Mouse (Mus musculus) embryonic facial prominence, embryonic 10.5 days (tissue): Measurements from ENCODE around the gene Map3k6. TPM values are rescaled to one million over a fixed set of nuclear protein-coding genes. Genes with fewer than 3 reads are reported as not detected.

ENCODE experiments used
- DNase-seq: peaks from one replicate; pipeline ENCODE4 v3.0.0-alpha.2; 2017; ENCODE audit warnings: low spot score
- H3K27ac ChIP-seq: fragments of 300-500 bp; sonication (generic); replicated peaks from 2 replicates; pipeline ENCODE4 v1.5.1; 2016; ENCODE audit warnings: mild to moderate bottlenecking
- H3K27me3 ChIP-seq: fragments of 300-500 bp; sonication (generic); replicated peaks from 2 replicates; pipeline ENCODE4 v1.6.1; 2016; ENCODE audit warnings: low read depth, mild to moderate bottlenecking; ENCODE audit not compliant: poor library complexity, severe bottlenecking
- H3K36me3 ChIP-seq: fragments of 300-500 bp; sonication (generic); replicated peaks from 2 replicates; pipeline ENCODE4 v1.6.1; 2016; ENCODE audit warnings: mild to moderate bottlenecking, moderate library complexity
- H3K4me1 ChIP-seq: fragments of 300-500 bp; sonication (generic); 2 replicates; pipeline ENCODE4 v1.6.1; 2016
- H3K4me3 ChIP-seq: fragments of 300-500 bp; sonication (generic); 2 replicates; pipeline ENCODE4 v1.5.1; 2016; ENCODE audit warnings: mild to moderate bottlenecking, moderate library complexity
- H3K9me3 ChIP-seq: fragments of 300-500 bp; sonication (generic); 2 replicates; pipeline ENCODE4 v1.6.1; 2016; ENCODE audit warnings: mild to moderate bottlenecking
- WGBS: fragments of 180-500 bp; shearing (Covaris S2); methylation state at CpG from one replicate; pipeline ENCODE4 v1.1.7; 2016; 5-methylcytosine and 5-hydroxymethylcytosine counted together
- microRNA-seq: library from miRNA; unstranded; fragments of <30 nt; microRNA quantifications from one replicate; pipeline ENCODE4, GENCODE M21; 2017
- polyA plus RNA-seq: library from polyadenylated mRNA; unstranded; fragments of >200 nt; fragmentation: Nextera tagmentation; extraction: Ambion mirVana; gene quantifications from 2 replicates; pipeline ENCODE4 v1.2.1, GENCODE M21; 2016

Map3k6 gene
- polyA plus RNA-seq, 1 experiment from 2014 or later, result 1.7 TPM

DNA sequence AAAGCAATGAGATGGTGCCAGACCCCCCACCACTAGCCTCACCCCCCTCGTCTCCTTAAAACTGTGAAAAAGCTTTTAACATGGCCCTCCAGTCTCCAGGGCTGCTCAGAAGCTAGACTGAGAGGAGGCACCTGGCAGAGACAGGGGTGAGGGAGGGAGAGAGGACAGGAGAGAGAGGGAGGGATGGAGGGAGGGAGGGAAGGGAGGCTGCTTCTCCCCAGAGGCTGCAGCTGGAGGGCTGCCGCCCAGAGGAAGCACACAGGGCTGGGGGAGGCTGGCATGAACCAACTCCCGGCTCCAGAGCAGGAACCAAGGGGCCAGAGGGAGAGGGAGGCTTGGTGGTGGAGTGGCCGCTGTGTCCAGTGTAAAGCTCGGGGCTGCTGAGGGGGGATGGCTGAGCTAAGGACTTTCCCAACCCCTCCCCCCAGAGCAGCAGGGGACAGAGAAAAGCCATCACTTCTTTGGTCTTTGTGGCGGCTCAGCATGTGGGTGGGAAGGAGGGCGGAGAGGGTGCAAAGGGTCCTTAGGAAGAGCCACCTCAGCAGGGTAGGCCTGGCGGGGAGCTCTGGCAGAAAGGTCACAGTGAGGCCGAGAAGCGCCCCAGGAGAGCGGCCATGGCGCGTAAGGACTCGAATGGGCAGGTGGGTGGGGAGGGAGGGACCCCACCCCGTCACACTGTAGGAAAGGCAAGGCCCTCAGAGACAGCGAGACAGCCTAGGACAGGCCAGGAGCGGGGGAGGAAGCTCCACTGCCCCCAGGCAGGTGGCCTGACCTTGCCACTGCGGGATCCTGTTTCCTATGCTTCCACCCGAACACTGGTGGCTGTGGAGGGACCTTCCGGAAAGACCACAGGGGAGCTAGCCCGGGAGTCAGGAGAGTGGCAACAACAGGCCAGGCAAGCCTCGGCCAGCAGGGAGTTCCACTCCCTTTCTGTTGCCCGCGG lies 52.6 kb downstream of the Map3k6 start:
- peaks cover 36% of the 10 kb centered on the region for H3K4me1 ChIP-seq
- H3K27me3 ChIP-seq, result peaks cover 12% of the 10 kb centered on the region
- peak overlapping the region; percentile 33 for H3K4me3 ChIP-seq
- H3K9me3 ChIP-seq, result no peaks in the 10 kb centered on the region
- peaks cover 51% of the 10 kb centered on the region for H3K36me3 ChIP-seq
- 7% methylated on average over 24 of the region's 24 CpGs for WGBS
- DNase-seq, result peak; percentile 46
- H3K27ac ChIP-seq, result peak overlapping the region; percentile 82

DNA sequence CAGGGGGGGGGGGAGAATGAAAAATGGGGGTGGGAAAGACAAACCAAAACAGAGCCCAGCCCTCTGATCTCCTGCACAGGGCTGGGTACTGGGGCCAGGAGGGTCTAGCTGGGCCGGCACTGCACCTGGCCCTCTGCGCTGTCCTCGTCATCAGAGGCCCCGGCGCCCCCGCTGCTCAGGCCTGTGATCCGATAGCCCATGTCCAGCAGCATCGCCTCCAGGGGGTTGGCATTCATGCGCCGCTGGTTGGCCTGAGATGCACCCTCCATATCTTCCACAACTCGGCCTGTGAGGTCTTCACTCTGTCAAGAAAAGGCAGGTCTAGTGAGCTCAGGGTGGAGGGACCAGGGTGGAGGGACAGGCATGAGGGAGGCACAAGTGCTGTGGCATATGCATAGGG lies 53.5 kb downstream of the Map3k6 start:
- peaks cover 45% of the 10 kb centered on the region for H3K4me1 ChIP-seq
- H3K4me3 ChIP-seq, result peak overlapping the region; percentile 33; the same call in 1 of the 2 replicates
- peaks cover 56% of the 10 kb centered on the region for H3K36me3 ChIP-seq
- peak overlapping the region; percentile 82 for H3K27ac ChIP-seq
- WGBS, result 25% methylated on average over 11 of the region's 11 CpGs
- no peaks in the 10 kb centered on the region for H3K9me3 ChIP-seq
- H3K27me3 ChIP-seq, result peaks cover 12% of the 10 kb centered on the region
- peak; percentile 24 for DNase-seq

DNA sequence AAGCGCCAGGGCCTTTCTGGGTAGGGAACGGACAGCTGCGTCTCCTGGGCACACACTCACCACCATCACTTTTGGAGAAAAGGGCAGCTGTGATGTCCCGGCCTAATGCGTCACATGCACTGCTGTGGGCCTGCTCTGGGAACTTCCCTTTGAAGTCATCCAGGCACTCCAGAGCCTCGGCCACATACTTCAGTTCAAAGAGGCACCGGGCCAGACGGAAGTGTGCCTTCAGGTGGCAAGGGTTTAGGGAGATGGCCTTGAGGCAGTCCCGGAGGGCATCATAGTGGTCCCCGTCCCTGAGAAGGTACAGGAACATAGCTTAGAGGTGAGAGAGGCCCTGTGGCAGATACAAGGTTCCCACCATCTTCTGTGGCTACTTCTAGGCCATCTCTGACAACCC lies 56.7 kb downstream of the Map3k6 start:
- H3K36me3 ChIP-seq, result peaks cover 77% of the 10 kb centered on the region
- peak overlapping the region; percentile 55; the same call in 1 of the 2 replicates for H3K27ac ChIP-seq
- 70% methylated on average over 10 of the region's 10 CpGs for WGBS
- peaks cover 52% of the 10 kb centered on the region for H3K4me1 ChIP-seq
- no peak overlapping the region for H3K4me3 ChIP-seq
- DNase-seq, result no peak
- H3K27me3 ChIP-seq, result peaks cover 12% of the 10 kb centered on the region
- no peaks in the 10 kb centered on the region for H3K9me3 ChIP-seq

DNA sequence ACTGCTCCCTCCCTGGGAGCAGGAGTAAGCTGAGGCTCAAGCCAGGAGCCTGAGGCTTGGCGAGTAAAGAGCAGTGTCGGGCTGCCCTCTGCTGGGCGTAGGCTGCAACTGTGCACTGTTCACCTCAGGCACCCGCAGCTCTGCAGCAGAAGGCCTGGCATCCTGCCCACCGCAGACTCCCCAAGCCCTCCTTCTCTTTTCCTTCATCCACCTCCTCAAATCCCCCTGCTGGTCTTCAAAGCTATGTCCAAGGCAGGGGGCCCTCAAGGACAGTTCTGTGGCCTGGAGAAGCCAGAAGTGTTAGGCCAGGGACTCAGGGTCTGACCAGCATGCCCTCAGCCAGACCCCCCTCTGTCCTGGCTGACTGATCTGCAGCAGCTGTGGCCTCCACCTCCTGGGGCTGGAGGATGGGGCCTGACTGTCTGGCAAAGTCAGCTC lies 57.2 kb downstream of the Map3k6 start:
- peaks cover 77% of the 10 kb centered on the region for H3K36me3 ChIP-seq
- H3K9me3 ChIP-seq, result no peaks in the 10 kb centered on the region
- H3K27me3 ChIP-seq, result peaks cover 12% of the 10 kb centered on the region
- 2% methylated on average over 5 of the region's 5 CpGs for WGBS
- H3K4me1 ChIP-seq, result peaks cover 47% of the 10 kb centered on the region
- 0 out of 2 replicates have a peak overlapping the region, but pooled peaks have one; percentile 4 for H3K4me3 ChIP-seq
- peak; percentile 85 for DNase-seq
- peak overlapping the region; percentile 55; the same call in 1 of the 2 replicates for H3K27ac ChIP-seq

DNA sequence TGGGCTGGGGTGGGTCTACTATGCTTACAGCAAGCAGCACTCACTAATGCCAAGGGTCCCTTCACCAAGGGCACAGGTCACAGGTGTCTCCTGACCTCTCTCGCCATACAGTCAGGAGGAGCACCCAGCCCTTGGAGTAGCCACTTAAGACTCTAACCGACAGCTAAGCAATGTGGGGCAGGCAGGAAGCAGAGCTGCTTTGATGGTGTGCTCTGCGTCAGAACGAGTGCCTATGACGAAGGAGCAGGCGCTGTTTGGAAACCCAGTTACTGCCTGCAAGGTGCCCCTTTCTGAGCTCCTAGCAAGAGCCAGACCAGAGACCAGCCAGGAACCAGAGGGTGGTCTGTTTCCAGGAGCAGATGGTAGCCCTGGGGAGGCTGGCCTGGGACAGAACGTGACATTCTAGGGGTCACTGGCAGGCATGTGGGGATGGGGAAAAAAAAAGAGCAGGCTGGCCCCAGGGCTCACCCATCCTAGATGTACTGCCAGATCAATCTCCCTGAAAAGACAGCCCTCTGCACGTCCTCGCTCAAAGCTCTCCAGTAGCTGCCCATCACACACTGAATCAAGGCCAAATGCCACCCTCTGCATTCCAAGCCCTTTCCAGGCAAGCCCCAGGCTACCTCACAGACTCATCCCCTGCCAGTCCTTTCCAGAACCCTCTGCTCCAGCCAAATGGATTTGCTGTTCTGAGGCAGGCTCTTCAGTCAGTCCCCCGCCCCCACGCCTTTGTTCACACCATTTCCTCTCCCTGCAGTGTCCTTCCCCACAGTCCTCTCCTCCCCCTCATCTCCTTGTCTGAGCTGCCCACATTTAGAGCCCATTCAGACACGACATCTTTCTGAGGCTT lies 58.1 kb downstream of the Map3k6 start:
- no peak for DNase-seq
- no peaks in the 10 kb centered on the region for H3K9me3 ChIP-seq
- H3K27me3 ChIP-seq, result peaks cover 12% of the 10 kb centered on the region
- no peak overlapping the region for H3K4me3 ChIP-seq
- H3K4me1 ChIP-seq, result peaks cover 38% of the 10 kb centered on the region
- peak overlapping the region; percentile 63 for H3K27ac ChIP-seq
- H3K36me3 ChIP-seq, result peaks cover 86% of the 10 kb centered on the region
- 33% methylated on average over 12 of the region's 12 CpGs for WGBS

DNA sequence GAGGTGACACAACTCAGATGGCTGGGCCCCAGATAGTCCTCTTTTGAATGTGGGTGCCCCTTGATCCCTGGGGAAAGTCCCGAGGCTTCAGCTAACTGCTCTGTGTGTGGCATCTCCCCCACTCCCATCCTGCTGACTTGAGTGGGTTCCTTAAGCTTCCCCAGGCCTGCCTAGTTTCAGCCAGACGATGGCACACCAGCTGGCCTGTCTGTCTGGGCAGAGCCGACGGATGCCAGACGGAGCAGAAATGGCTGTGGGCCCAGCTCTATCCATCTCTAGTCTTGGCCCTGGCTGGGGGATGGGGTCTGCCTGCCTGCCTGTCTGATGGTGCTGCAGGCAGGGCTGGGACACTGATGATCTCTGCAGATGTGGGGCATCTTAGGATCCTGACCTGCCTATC lies 59.1 kb downstream of the Map3k6 start:
- Histone ChIP-seq H3K36me3 (peaks cover 89% of the 10 kb centered on the region), H3K27me3 (peaks cover 5% of the 10 kb centered on the region), H3K4me3 (no peak overlapping the region), H3K4me1 (peaks cover 28% of the 10 kb centered on the region), H3K9me3 (no peaks in the 10 kb centered on the region), H3K27ac (peak overlapping the region; percentile 63; the same call in 1 of the 2 replicates)
- DNase-seq, result no peak
- 79% methylated on average over 5 of the region's 5 CpGs for WGBS

DNA sequence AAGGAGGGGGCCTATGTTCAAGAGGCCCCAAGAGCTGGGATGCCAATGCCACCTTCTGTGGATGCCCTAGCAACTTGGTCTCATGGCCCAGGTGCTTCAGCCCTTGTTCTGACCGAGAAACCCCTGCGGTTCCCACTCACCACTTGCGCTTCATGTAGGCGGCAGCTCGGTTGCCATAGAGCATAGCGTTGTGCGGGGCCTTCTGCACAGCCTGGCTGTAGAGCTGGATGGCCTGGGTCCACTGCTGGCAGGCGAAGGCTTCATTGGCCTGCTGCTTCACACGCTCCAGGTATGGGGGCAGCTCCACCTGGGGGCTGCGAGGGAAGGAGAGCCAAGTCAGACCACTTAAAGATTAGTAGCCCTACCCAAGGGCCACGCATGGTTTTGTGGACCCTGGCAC lies 59.8 kb downstream of the Map3k6 start:
- Histone ChIP-seq H3K9me3 (no peaks in the 10 kb centered on the region), H3K36me3 (peaks cover 85% of the 10 kb centered on the region), H3K4me3 (no peak overlapping the region), H3K27me3 (no peaks in the 10 kb centered on the region), H3K27ac (no peak overlapping the region), H3K4me1 (peaks cover 28% of the 10 kb centered on the region)
- 94% methylated on average over 11 of the region's 11 CpGs for WGBS
- DNase-seq, result no peak

DNA sequence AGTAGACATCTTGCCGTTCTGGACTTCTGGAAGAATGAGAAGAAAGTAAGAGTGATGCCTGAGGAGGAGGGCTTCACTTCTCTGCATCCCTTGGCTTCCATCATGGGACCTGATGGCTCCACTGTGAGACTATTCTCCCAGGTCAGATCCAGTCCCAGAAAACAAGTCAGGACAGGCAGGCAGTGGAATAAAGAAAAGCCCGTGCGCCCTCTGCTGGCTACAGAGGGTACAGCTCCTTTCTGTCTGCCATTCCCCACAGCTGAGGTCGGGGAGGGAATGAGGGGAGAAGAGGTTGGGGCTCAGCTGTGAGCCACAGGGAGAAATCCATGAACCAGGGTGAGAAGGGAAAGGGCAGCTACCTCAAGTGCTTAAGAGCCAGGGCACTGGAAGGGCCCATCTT lies 61.2 kb downstream of the Map3k6 start:
- DNase-seq, result peak; percentile 83
- Histone ChIP-seq H3K4me1 (peaks cover 28% of the 10 kb centered on the region), H3K27ac (no peak overlapping the region), H3K4me3 (no peak overlapping the region), H3K36me3 (peaks cover 75% of the 10 kb centered on the region), H3K9me3 (no peaks in the 10 kb centered on the region), H3K27me3 (no peaks in the 10 kb centered on the region)
- 23% methylated on average over 4 of the region's 4 CpGs for WGBS

Small RNA genes within 50 kb of the gene (microRNA-seq; reads per million reads assigned to microRNA genes)
- gene Mir7017, result not detected

Other genes starting within 250 kb of the Map3k6 start
- 11.5 and 11.6 TPM in 2 replicates for gene Ahdc1, start 229.6 kb upstream of the Map3k6 start, polyA plus RNA-seq
- 66.7 and 73.0 TPM in 2 replicates for gene Wasf2, start 110.3 kb upstream of the Map3k6 start, polyA plus RNA-seq
- gene Cd164l2, start 28.7 kb upstream of the Map3k6 start, polyA plus RNA-seq, result 3.0 and 5.2 TPM in 2 replicates
- gene Gpr3, start 28.3 kb upstream of the Map3k6 start, polyA plus RNA-seq, result 0.11 and 0.57 TPM in 2 replicates
- gene Sytl1, start 22.3 kb downstream of the Map3k6 start, polyA plus RNA-seq, result 1.3 and 1.6 TPM in 2 replicates
- 81.4 and 86.7 TPM in 2 replicates for gene Tmem222, start 37.0 kb downstream of the Map3k6 start, polyA plus RNA-seq
- 17.2 and 17.7 TPM in 2 replicates for gene Wdtc1, start 112.7 kb downstream of the Map3k6 start, polyA plus RNA-seq
- 8.6 and 9.0 TPM in 2 replicates for gene Slc9a1, start 128.9 kb downstream of the Map3k6 start, polyA plus RNA-seq
- 1.0 and 1.2 TPM in 2 replicates for gene Tent5b, start 239.3 kb downstream of the Map3k6 start, polyA plus RNA-seq